Mouse (Mus musculus) left cerebral cortex, adult 18-20 months (tissue): ENCODE measurements around the gene Ddx5. TPM values are rescaled to one million over a fixed set of nuclear protein-coding genes. Genes with fewer than 3 reads are reported as not detected.

Experiments used
- microRNA-seq, 2 experiments: library from miRNA; unstranded; fragments of <30 nt; microRNA quantifications; one replicate each; pipeline ENCODE4 v1.2.0; 2021
- total RNA-seq, 2 experiments: library from RNA; stranded (reverse); gene quantifications; 2 replicates each; pipeline ENCODE4 v1.2.3; 2021

Gene Ddx5
- total RNA-seq, 2 experiments from 2014 or later, result 670 TPM

Small RNA genes lying within 50 kb of the gene (microRNA-seq; reads per million reads assigned to microRNA genes)
- gene Gm25994, result 0 reads per million in 2 experiments
- gene Mir3064, result 19.9 to 22.4 reads per million in 2 experiments

Other genes with a start within 250 kb of the Ddx5 start
- 100 to 1,000 TPM; 116 to 121 TPM for gene Tex2, start 175.8 kb downstream of the Ddx5 start, total RNA-seq
- gene Pecam1, start 38.6 kb downstream of the Ddx5 start, total RNA-seq, result 10 to 100 TPM; 19.3 to 20.1 TPM
- gene Milr1, start 38.0 kb downstream of the Ddx5 start, total RNA-seq, result under 1 TPM in 1 of 2 experiments, not detected in 1; 0.49 TPM
- gene Polg2, start 9.6 kb downstream of the Ddx5 start, total RNA-seq, result 1 to 10 TPM; 3.0 TPM
- 10 to 100 TPM in 1 of 2 experiments, 1 to 10 TPM in 1; 8.3 to 10.8 TPM for gene Cep95, start 67 bp upstream of the Ddx5 start, total RNA-seq
- 10 to 100 TPM; 25.1 to 27.1 TPM for gene Smurf2, start 131.5 kb upstream of the Ddx5 start, total RNA-seq
- 10 to 100 TPM; 21.9 to 26.6 TPM for gene Kpna2, start 210.4 kb upstream of the Ddx5 start, total RNA-seq
- 1 to 10 TPM; 3.2 to 4.7 TPM for gene 1810010H24Rik, start 236.5 kb upstream of the Ddx5 start, total RNA-seq